Mouse (Mus musculus) lung, embryonic 14.5 days (tissue): ENCODE measurements around the gene Nit2. TPM values are rescaled to one million over a fixed set of nuclear protein-coding genes. Genes with fewer than 3 reads are reported as not detected.

Source experiments
- ATAC-seq: fragments of 200-750 bp; cut with Nextera tagmentation; 2 replicates; pipeline ENCODE4 v1.8.0; 2017; ENCODE audit warnings: mild to moderate bottlenecking, moderate TSS enrichment, moderate library complexity; ENCODE audit not compliant: insufficient read depth
- DNase-seq: peaks from one replicate; pipeline ENCODE4 v3.0.0-alpha.2; 2015
- H3K27ac ChIP-seq: fragments of 300-500 bp; sonication (generic); 2 replicates; pipeline ENCODE4 v1.5.1; 2014; ENCODE audit warnings: low read depth, mild to moderate bottlenecking, moderate library complexity
- H3K27me3 ChIP-seq: fragments of 300-500 bp; sonication (generic); 2 replicates; pipeline ENCODE4 v1.6.1; 2014; ENCODE audit warnings: low read length, control low read depth; ENCODE audit not compliant: insufficient read depth
- H3K36me3 ChIP-seq: fragments of 300-500 bp; sonication (generic); 2 replicates; pipeline ENCODE4 v1.6.1; 2014; ENCODE audit warnings: control low read depth; ENCODE audit not compliant: insufficient read depth
- H3K4me1 ChIP-seq: fragments of 300-500 bp; sonication (generic); 2 replicates; pipeline ENCODE4 v1.6.1; 2014; ENCODE audit warnings: antibody characterized with exemption, control low read depth; ENCODE audit not compliant: insufficient read depth
- H3K4me2 ChIP-seq: fragments of 300-500 bp; sonication (generic); 2 replicates; pipeline ENCODE4 v1.6.1; 2014; ENCODE audit warnings: mild to moderate bottlenecking
- H3K4me3 ChIP-seq: fragments of 300-500 bp; sonication (generic); 2 replicates; pipeline ENCODE4 v1.5.1; 2014; ENCODE audit warnings: low read depth, low read length
- H3K9ac ChIP-seq: fragments of 300-500 bp; sonication (generic); 2 replicates; pipeline ENCODE4 v1.6.1; 2014
- H3K9me3 ChIP-seq: fragments of 300-500 bp; sonication (generic); 2 replicates; pipeline ENCODE4 v1.6.1; 2016; ENCODE audit warnings: low read depth, low read length, control low read depth
- CTCF ChIP-seq: IDR thresholded peaks from 2 replicates; pipeline ENCODE4 v1.5.1; 2016; ENCODE audit warnings: antibody characterized with exemption, low read depth
- WGBS: fragments of 180-500 bp; shearing (Covaris S2); extraction: QIAGEN DNeasy Blood & Tissue Kit; methylation state at CpG from one replicate; pipeline ENCODE4 v1.1.7; 2014; 5-methylcytosine and 5-hydroxymethylcytosine counted together
- polyA plus RNA-seq: library from polyadenylated mRNA; unstranded; fragments of >200 nt; fragmentation: Nextera tagmentation; extraction: Ambion mirVana; gene quantifications from 2 replicates; pipeline ENCODE4 v1.2.1, GENCODE M21; 2014

Gene Nit2
- polyA plus RNA-seq, 1 experiment from 2014 or later, result 75.4 TPM

DNA sequence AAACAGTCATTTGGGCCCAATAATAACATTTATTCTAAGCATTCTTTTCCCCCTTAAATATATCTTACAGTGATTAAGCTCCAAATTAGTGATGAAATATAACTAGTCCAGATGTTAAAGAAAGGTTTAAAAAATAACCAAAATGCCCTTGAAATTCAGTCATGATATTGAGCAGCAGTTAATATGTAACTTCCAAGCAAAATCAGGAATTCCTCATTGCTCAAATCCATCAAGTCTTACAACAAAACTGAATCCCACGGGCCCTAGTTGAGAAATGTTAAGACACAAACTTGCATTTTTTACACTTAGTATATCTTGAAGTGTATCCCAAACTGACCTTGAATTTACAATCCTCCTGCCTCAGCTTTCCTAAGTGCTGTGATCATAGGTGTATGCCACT, 3.4 kb downstream of the Nit2 start:
- Histone ChIP-seq H3K27me3 (no peaks in the 10 kb centered on the region), H3K4me1 (no peaks in the 10 kb centered on the region), H3K9me3 (no peaks in the 10 kb centered on the region), H3K36me3 (peaks cover 44% of the 10 kb centered on the region), H3K27ac (no peak overlapping the region), H3K9ac (no peak overlapping the region), H3K4me2 (no peak overlapping the region), H3K4me3 (no peak overlapping the region)
- TF ChIP-seq CTCF, result no peak
- no peak for DNase-seq
- ATAC-seq, result no peak
- 81% methylated on average over 1 of the region's 1 CpGs for WGBS

DNA sequence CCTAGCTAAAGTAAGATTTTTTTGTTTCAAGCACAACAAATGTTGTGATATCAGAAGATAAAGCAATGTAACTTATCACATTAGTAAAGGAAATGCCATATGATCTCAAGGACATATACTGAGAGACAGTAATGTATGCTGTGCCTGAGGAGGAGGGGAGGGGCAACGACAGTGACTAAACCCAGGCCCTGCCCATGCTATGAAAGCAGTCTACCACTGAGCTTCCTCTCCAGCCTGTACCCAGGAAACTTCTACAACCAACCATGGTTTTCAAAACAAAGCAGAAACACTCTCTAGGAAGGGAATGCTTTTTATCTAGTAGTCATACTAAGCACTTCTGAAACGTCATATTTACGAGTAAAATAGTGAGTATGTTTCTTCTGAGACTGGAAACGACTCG, 4.3 kb downstream of the Nit2 start:
- no peak overlapping the region for H3K4me3 ChIP-seq
- no peaks in the 10 kb centered on the region for H3K9me3 ChIP-seq
- TF ChIP-seq CTCF, result no peak
- ATAC-seq, result no peak
- WGBS, result 88% methylated on average over 5 of the region's 5 CpGs
- H3K27me3 ChIP-seq, result no peaks in the 10 kb centered on the region
- peaks cover 52% of the 10 kb centered on the region for H3K36me3 ChIP-seq
- H3K9ac ChIP-seq, result no peak overlapping the region
- no peaks in the 10 kb centered on the region for H3K4me1 ChIP-seq
- no peak for DNase-seq
- H3K4me2 ChIP-seq, result no peak overlapping the region
- H3K27ac ChIP-seq, result no peak overlapping the region

DNA sequence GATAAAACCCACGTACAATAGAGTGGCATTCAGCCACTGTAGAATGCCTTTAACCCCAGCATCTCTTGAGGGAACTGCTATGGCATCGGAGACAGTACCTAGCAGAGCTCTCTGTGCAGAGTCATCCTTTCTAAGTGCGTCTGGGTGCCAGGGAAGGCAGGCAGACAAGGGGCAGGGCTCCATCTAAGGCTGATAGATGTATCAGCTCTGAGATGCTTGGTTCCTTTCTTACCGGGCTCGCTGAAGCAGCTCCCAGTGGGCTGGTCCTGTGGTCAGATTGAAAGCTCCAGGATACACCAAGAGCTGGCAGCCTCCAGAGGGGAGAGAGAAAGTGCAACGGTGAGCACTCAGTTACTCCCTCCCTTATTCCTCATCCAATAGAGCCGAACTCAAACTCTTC, 7.3 kb downstream of the Nit2 start:
- Histone ChIP-seq H3K9ac (no peak overlapping the region), H3K4me3 (no peak overlapping the region), H3K27ac (no peak overlapping the region), H3K27me3 (no peaks in the 10 kb centered on the region), H3K4me1 (no peaks in the 10 kb centered on the region), H3K4me2 (no peak overlapping the region), H3K9me3 (no peaks in the 10 kb centered on the region), H3K36me3 (peaks cover 80% of the 10 kb centered on the region)
- ATAC-seq (no peak), DNase-seq (no peak)
- no peak for TF ChIP-seq CTCF
- 60% methylated on average over 7 of the region's 7 CpGs for WGBS

DNA sequence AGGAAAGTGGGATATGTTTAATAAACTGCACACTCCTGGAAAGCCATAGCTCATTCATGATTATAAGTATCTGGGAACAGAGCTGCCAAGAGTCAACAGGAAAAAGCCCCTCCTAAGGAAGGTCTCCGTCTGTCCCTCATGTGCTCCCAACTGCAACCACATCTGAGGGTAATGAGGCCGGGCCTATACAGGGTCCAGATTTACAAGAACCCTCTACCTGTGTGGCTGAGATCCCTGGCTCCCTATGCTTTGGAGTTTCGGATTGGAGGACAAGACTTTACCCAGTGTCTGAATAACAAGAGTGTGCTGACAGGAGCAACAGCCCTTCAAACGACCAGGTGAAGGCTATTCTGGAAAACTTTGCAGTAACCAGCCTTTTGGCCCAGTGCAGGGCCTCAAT, 9.4 kb downstream of the Nit2 start:
- ATAC-seq (peak; percentile 26; the same call in 1 of the 2 replicates), DNase-seq (no peak)
- no peak overlapping the region for H3K4me3 ChIP-seq
- H3K9ac ChIP-seq, result no peak overlapping the region
- H3K27ac ChIP-seq, result no peak overlapping the region
- 73% methylated on average over 4 of the region's 4 CpGs for WGBS
- no peak for TF ChIP-seq CTCF
- H3K36me3 ChIP-seq, result peaks cover 85% of the 10 kb centered on the region
- no peaks in the 10 kb centered on the region for H3K27me3 ChIP-seq
- no peaks in the 10 kb centered on the region for H3K9me3 ChIP-seq
- H3K4me2 ChIP-seq, result no peak overlapping the region
- no peaks in the 10 kb centered on the region for H3K4me1 ChIP-seq

DNA sequence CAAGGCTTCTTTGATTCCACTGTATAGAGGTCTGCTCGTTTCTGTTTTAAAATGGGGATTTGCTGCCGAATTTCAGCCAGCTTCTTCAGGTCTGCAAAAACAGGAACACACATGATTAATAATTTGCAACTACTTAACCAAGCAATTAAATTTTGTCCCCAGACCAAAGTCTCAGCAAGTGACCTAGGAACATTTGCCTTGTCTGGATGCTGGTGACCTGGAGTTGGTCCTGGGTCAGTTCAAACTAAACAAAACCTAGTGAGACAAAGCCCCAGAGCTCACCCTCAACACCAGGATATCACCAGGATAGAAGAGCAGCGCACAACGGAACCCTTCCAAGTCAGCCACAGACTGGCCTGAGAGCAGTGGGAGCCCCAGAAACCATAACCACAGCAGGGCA, 10.1 kb downstream of the Nit2 start:
- DNase-seq, result no peak
- Histone ChIP-seq H3K4me1 (no peaks in the 10 kb centered on the region), H3K4me3 (no peak overlapping the region), H3K9me3 (no peaks in the 10 kb centered on the region), H3K36me3 (peaks cover 89% of the 10 kb centered on the region), H3K27ac (no peak overlapping the region), H3K9ac (no peak overlapping the region), H3K27me3 (no peaks in the 10 kb centered on the region), H3K4me2 (no peak overlapping the region)
- no peak for ATAC-seq
- no peak for TF ChIP-seq CTCF
- WGBS, result 90% methylated on average over 4 of the region's 4 CpGs

DNA sequence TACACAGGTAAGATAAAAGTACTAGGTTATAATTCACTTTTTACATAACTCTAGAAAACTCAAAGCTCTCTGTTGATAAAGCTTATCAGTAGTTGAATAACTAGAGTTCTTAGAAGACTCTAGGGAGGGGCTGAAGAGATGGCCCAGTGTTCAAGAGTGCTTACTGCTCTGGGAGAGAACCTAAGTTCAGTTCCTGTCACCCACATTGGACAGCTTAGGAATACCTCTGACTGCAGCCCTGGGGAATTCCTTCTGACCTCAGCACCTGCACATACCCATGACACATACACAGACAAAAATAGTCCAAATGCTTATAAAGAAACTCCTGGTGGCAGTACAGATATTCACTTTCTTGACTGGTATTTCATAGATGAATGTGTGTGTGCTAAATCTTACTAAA, 11.2 kb downstream of the Nit2 start:
- no peak overlapping the region for H3K9ac ChIP-seq
- no peak for DNase-seq
- peaks cover 84% of the 10 kb centered on the region for H3K36me3 ChIP-seq
- no peak overlapping the region for H3K4me3 ChIP-seq
- no peak for ATAC-seq
- no peak for TF ChIP-seq CTCF
- no peaks in the 10 kb centered on the region for H3K4me1 ChIP-seq
- no peaks in the 10 kb centered on the region for H3K27me3 ChIP-seq
- H3K9me3 ChIP-seq, result no peaks in the 10 kb centered on the region
- H3K4me2 ChIP-seq, result no peak overlapping the region
- H3K27ac ChIP-seq, result no peak overlapping the region

DNA sequence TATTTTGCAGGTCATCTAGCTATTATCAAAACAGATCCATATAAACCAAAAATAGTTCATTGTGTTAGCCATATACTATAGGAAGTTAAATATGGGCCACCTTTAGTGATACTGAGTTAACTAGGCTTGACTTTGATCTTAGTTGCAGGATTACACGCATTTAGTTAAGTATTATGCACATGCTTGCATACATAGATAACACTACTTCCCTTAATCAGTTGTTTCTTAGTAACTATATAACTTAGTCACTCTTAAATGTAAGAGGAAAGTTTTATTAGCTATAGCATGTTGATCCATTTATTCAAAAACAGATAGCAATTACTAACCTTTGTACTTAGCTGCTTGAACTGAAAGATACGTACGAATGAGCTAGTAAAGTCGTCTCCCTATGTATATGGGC, 15.7 kb downstream of the Nit2 start:
- ATAC-seq (no peak), DNase-seq (no peak)
- H3K4me3 ChIP-seq, result no peak overlapping the region
- no peaks in the 10 kb centered on the region for H3K9me3 ChIP-seq
- no peaks in the 10 kb centered on the region for H3K27me3 ChIP-seq
- no peak for TF ChIP-seq CTCF
- no peak overlapping the region for H3K27ac ChIP-seq
- H3K36me3 ChIP-seq, result peaks cover 74% of the 10 kb centered on the region
- H3K4me2 ChIP-seq, result no peak overlapping the region
- no peaks in the 10 kb centered on the region for H3K4me1 ChIP-seq
- H3K9ac ChIP-seq, result no peak overlapping the region
- 94% methylated on average over 4 of the region's 4 CpGs for WGBS

DNA sequence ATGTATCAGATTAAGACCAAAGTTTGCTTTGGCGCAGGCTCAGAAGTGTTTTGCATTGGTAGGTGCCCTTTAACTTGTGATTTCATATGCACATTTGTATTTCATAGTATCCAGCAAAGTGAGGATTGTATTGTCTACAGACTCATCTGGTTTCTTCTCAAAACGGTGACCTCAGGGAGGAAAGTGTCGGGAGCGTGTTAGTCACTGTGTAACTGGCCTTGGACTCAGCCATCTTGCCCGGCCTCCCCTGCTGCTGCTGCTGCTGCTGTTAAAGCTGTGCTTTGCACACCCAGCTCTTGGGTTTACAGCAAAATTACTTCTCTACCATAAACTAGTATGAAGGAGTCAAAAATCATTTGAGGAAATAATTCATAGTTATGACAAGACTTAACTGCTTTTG, 22.4 kb downstream of the Nit2 start:
- ATAC-seq (no peak), DNase-seq (no peak)
- Histone ChIP-seq H3K4me2 (no peak overlapping the region), H3K27me3 (no peaks in the 10 kb centered on the region), H3K27ac (no peak overlapping the region), H3K36me3 (peaks cover 54% of the 10 kb centered on the region), H3K4me1 (no peaks in the 10 kb centered on the region), H3K9ac (no peak overlapping the region), H3K4me3 (no peak overlapping the region), H3K9me3 (no peaks in the 10 kb centered on the region)
- WGBS, result 92% methylated on average over 5 of the region's 5 CpGs
- TF ChIP-seq CTCF, result no peak
